Mouse (Mus musculus) neural tube, embryonic 11.5 days (tissue): Measurements from ENCODE around the gene Nceh1. TPM values are rescaled to one million over a fixed set of nuclear protein-coding genes. Genes with fewer than 3 reads are reported as not detected.

ENCODE experiments used
- ATAC-seq: fragments of 200-750 bp; cut with Nextera tagmentation; 2 replicates; pipeline ENCODE4 v1.8.0; 2017; ENCODE audit warnings: moderate number of reproducible peaks, mild to moderate bottlenecking, moderate TSS enrichment, moderate library complexity; ENCODE audit not compliant: insufficient read depth, low FRiP score, low TSS enrichment
- DNase-seq: peaks from one replicate; pipeline ENCODE4 v3.0.0-alpha.2; 2015; ENCODE audit warnings: low spot score
- H3K27ac ChIP-seq: fragments of 300-500 bp; sonication (generic); 2 replicates; pipeline ENCODE4 v1.5.1; 2014; ENCODE audit warnings: low read depth, mild to moderate bottlenecking, low read length
- H3K27me3 ChIP-seq: fragments of 300-500 bp; sonication (generic); 2 replicates; pipeline ENCODE4 v1.6.1; 2014; ENCODE audit warnings: mild to moderate bottlenecking, low read length, mixed read lengths; ENCODE audit not compliant: control insufficient read depth, insufficient read depth
- H3K36me3 ChIP-seq: fragments of 300-500 bp; sonication (generic); 2 replicates; pipeline ENCODE4 v1.6.1; 2014; ENCODE audit warnings: mild to moderate bottlenecking, low read length, moderate library complexity, mixed read lengths; ENCODE audit not compliant: control insufficient read depth, insufficient read depth
- H3K4me1 ChIP-seq: fragments of 300-500 bp; sonication (generic); 2 replicates; pipeline ENCODE4 v1.6.1; 2014; ENCODE audit warnings: low read length, mixed read lengths; ENCODE audit not compliant: control insufficient read depth, insufficient read depth
- H3K4me2 ChIP-seq: fragments of 300-500 bp; sonication (generic); 2 replicates; pipeline ENCODE4 v1.6.1; 2014; ENCODE audit warnings: low read depth, mild to moderate bottlenecking, moderate library complexity
- H3K4me3 ChIP-seq: fragments of 300-500 bp; sonication (generic); 2 replicates; pipeline ENCODE4 v1.5.1; 2014; ENCODE audit warnings: low read depth, low read length
- H3K9ac ChIP-seq: fragments of 300-500 bp; sonication (generic); 2 replicates; pipeline ENCODE4 v1.6.1; 2014; ENCODE audit warnings: mild to moderate bottlenecking, low read length
- H3K9me3 ChIP-seq: fragments of 300-500 bp; sonication (generic); 2 replicates; pipeline ENCODE4 v1.6.1; 2016; ENCODE audit warnings: low read length; ENCODE audit not compliant: control insufficient read depth
- WGBS: fragments of 180-500 bp; shearing (Covaris S2); extraction: QIAGEN DNeasy Blood & Tissue Kit; methylation state at CpG from one replicate; pipeline ENCODE4 v1.1.7; 2014; 5-methylcytosine and 5-hydroxymethylcytosine counted together
- polyA plus RNA-seq: library from polyadenylated mRNA; unstranded; fragments of >200 nt; fragmentation: Nextera tagmentation; extraction: Ambion mirVana; gene quantifications from 2 replicates; pipeline ENCODE4 v1.2.1, GENCODE M21; 2014

Nceh1 gene
- polyA plus RNA-seq, 1 experiment from 2014 or later, result 4.0 TPM

- no peak overlapping the region for H3K27ac ChIP-seq
- peaks cover 5% of the 10 kb centered on the region for H3K4me1 ChIP-seq
- H3K4me3 ChIP-seq, result no peak overlapping the region
- DNase-seq (no peak), ATAC-seq (no peak)
- no peak overlapping the region for H3K4me2 ChIP-seq
- WGBS, result 82% methylated on average over 9 of the region's 9 CpGs
- H3K27me3 ChIP-seq, result no peaks in the 10 kb centered on the region
- no peaks in the 10 kb centered on the region for H3K36me3 ChIP-seq
- no peaks in the 10 kb centered on the region for H3K9me3 ChIP-seq
- no peak overlapping the region for H3K9ac ChIP-seq
These were observed 26.7 kb upstream of the Nceh1 start for GRCm38 (mm10) chr3:27155856-27156593.

- no peaks in the 10 kb centered on the region for H3K36me3 ChIP-seq
- 63% methylated on average over 3 of the region's 3 CpGs for WGBS
- no peak overlapping the region for H3K4me2 ChIP-seq
- H3K4me1 ChIP-seq, result peaks cover 5% of the 10 kb centered on the region
- no peak overlapping the region for H3K4me3 ChIP-seq
- DNase-seq (no peak), ATAC-seq (no peak)
- no peaks in the 10 kb centered on the region for H3K27me3 ChIP-seq
- H3K9me3 ChIP-seq, result no peaks in the 10 kb centered on the region
- H3K9ac ChIP-seq, result no peak overlapping the region
- no peak overlapping the region for H3K27ac ChIP-seq
These were observed 26.2 kb upstream of the Nceh1 start for GRCm38 (mm10) chr3:27156594-27156949.

GRCm38 (mm10) chr3:27158910-27159309 lies 23.9 kb upstream of the Nceh1 start:
- Histone ChIP-seq H3K27me3 (no peaks in the 10 kb centered on the region), H3K36me3 (no peaks in the 10 kb centered on the region), H3K9ac (no peak overlapping the region), H3K4me3 (no peak overlapping the region), H3K9me3 (no peaks in the 10 kb centered on the region), H3K27ac (no peak overlapping the region), H3K4me2 (no peak overlapping the region), H3K4me1 (no peaks in the 10 kb centered on the region)
- DNase-seq (no peak), ATAC-seq (no peak)
- WGBS, result 74% methylated on average over 4 of the region's 4 CpGs

- Histone ChIP-seq H3K9me3 (no peaks in the 10 kb centered on the region), H3K27ac (no peak overlapping the region), H3K4me3 (no peak overlapping the region), H3K27me3 (no peaks in the 10 kb centered on the region), H3K4me2 (no peak overlapping the region), H3K9ac (no peak overlapping the region), H3K36me3 (no peaks in the 10 kb centered on the region), H3K4me1 (no peaks in the 10 kb centered on the region)
- DNase-seq, result no peak
- ATAC-seq, result no peak
- 87% methylated on average over 6 of the region's 6 CpGs for WGBS
These were observed 20.9 kb upstream of the Nceh1 start for GRCm38 (mm10) chr3:27161645-27162409.

- H3K4me2 ChIP-seq, result no peak overlapping the region
- H3K9ac ChIP-seq, result no peak overlapping the region
- 74% methylated on average over 2 of the region's 2 CpGs for WGBS
- no peaks in the 10 kb centered on the region for H3K36me3 ChIP-seq
- no peak overlapping the region for H3K27ac ChIP-seq
- no peaks in the 10 kb centered on the region for H3K4me1 ChIP-seq
- no peak overlapping the region for H3K4me3 ChIP-seq
- no peaks in the 10 kb centered on the region for H3K9me3 ChIP-seq
- no peak for ATAC-seq
- DNase-seq, result no peak
- H3K27me3 ChIP-seq, result no peaks in the 10 kb centered on the region
These were observed 20.4 kb upstream of the Nceh1 start for GRCm38 (mm10) chr3:27162410-27162804.

- Histone ChIP-seq H3K9ac (no peak overlapping the region), H3K4me1 (no peaks in the 10 kb centered on the region), H3K27ac (no peak overlapping the region), H3K4me2 (no peak overlapping the region), H3K9me3 (no peaks in the 10 kb centered on the region), H3K4me3 (no peak overlapping the region), H3K36me3 (no peaks in the 10 kb centered on the region), H3K27me3 (no peaks in the 10 kb centered on the region)
- DNase-seq, result no peak
- ATAC-seq, result no peak
- 82% methylated on average over 3 of the region's 3 CpGs for WGBS
These were observed 17.2 kb upstream of the Nceh1 start for GRCm38 (mm10) chr3:27165481-27166065.

GRCm38 (mm10) chr3:27170257-27170656 lies 12.5 kb upstream of the Nceh1 start:
- WGBS, result 78% methylated on average over 1 of the region's 1 CpGs
- no peak overlapping the region for H3K27ac ChIP-seq
- H3K4me1 ChIP-seq, result no peaks in the 10 kb centered on the region
- no peak overlapping the region for H3K4me2 ChIP-seq
- no peak for ATAC-seq
- H3K27me3 ChIP-seq, result no peaks in the 10 kb centered on the region
- H3K36me3 ChIP-seq, result no peaks in the 10 kb centered on the region
- no peaks in the 10 kb centered on the region for H3K9me3 ChIP-seq
- no peak for DNase-seq
- H3K9ac ChIP-seq, result no peak overlapping the region
- H3K4me3 ChIP-seq, result no peak overlapping the region

- Histone ChIP-seq H3K36me3 (no peaks in the 10 kb centered on the region), H3K4me1 (no peaks in the 10 kb centered on the region), H3K4me3 (no peak overlapping the region), H3K9me3 (no peaks in the 10 kb centered on the region), H3K27me3 (no peaks in the 10 kb centered on the region), H3K4me2 (no peak overlapping the region), H3K9ac (no peak overlapping the region), H3K27ac (no peak overlapping the region)
- 79% methylated on average over 8 of the region's 8 CpGs for WGBS
- ATAC-seq (no peak), DNase-seq (no peak)
These were observed 3.1 kb upstream of the Nceh1 start for GRCm38 (mm10) chr3:27179711-27180110.
